Mouse (Mus musculus): ENCODE results near the gene A230072I06Rik. TPM values are rescaled to one million over a fixed set of nuclear protein-coding genes. Genes with fewer than 3 reads are reported as not detected.
A peak's percentile ranks its signal among the peaks of the same experiment; 100 is the strongest.

A230072I06Rik gene
- polyA plus RNA-seq, 1 experiment from 2014 or later: 0.09 TPM

DNA sequence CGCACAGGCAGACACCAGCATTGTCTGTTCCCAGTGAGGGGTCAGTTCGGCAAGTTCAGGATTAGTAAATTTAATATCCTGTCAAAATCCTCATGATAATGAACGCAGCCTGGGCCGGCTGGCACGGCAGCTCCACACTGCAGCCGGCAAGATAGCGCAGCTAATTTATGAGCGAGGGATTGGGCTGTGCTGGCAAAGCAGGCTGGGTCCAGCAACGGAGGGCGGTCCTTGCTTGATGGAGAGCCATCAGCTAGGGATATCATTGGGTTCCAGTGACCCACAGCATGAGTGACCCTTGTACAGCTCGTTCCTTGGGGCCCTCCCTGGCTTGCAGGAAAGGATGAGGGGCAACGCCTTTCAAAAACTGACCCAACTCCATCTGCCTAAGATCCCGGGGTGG, 48.6 kb downstream of the A230072I06Rik start:
- WGBS: 23% methylated on average over 13 of the region's 13 CpGs
- H3K4me3 ChIP-seq: no peak overlapping the region

DNA sequence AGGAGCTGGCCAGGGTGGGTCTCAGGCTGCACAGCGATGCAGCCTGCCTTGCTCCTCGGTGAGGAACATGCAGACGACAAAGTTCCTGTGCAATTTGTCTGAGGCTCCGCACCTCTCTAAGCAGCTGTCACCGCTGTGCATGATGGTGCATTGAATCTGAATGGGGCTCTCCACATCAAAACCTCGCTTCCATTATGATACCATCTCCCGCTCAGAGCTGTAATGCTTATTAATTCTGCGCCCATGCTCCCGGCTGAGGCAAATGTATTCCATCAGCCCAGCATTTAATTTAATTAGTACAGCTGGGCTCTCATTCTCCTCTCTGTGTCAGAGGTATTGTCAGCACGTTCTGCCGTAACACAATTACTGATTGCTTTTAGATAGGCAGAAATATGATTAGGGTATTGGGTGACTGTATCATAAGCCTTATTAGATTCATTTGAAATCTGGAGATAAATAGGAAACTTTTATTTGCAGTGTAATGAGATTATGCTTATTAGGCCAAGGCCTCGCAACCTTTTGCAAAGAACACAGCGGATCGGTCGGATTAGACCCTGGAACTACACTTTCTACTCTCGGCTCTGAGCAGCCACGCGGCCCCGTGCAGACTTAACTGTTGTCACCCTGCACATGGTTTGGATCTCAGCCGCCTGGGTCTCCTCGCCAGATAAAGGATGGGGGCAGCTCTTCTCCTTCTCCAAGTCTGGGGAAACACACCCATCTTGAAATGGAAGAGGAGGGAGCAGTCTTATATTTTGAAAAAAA, 49.3 kb downstream of the A230072I06Rik start:
- H3K9ac ChIP-seq: no peak overlapping the region; the same call in 1 of the 2 replicates
- H3K4me3 ChIP-seq: no peak overlapping the region
- peaks cover 63% of the 10 kb centered on the region for H3K27me3 ChIP-seq (replicated peaks)
- peaks cover 45% of the 10 kb centered on the region for H3K4me1 ChIP-seq
- H3K9me3 ChIP-seq: no peaks in the 10 kb centered on the region
- H3K27ac ChIP-seq: peak overlapping the region; percentile 65
- no peaks in the 10 kb centered on the region for H3K36me3 ChIP-seq (replicated peaks)
- H3K4me2 ChIP-seq: peak overlapping the region; percentile 36
- ATAC-seq (replicated peaks): peak; percentile 59
- 15% methylated on average over 21 of the region's 21 CpGs for whole genome bisulfite sequencing

More for the DNA sequence above, 48.6 kb downstream of the A230072I06Rik start:
- Histone ChIP-seq H3K4me2 (peak overlapping the region; percentile 36), H3K9me3 (no peaks in the 10 kb centered on the region), H3K4me1 (peaks cover 52% of the 10 kb centered on the region), H3K9ac (peak overlapping the region; percentile 1; the same call in 1 of the 2 replicates), H3K27me3 (replicated peaks) (peaks cover 64% of the 10 kb centered on the region), H3K27ac (peak overlapping the region; percentile 65), H3K36me3 (replicated peaks) (no peaks in the 10 kb centered on the region)
- ATAC-seq (replicated peaks): peak; percentile 55

GRCm38 (mm10) chr8:12328476-12328875, 49.9 kb downstream of the A230072I06Rik start:
- H3K4me2 ChIP-seq: peak overlapping the region; percentile 36; the same call in 1 of the 2 replicates
- WGBS: 54% methylated on average over 9 of the region's 9 CpGs
- H3K9ac ChIP-seq: no peak overlapping the region; the same call in 1 of the 2 replicates
- no peaks in the 10 kb centered on the region for H3K9me3 ChIP-seq
- peak overlapping the region; percentile 65 for H3K27ac ChIP-seq
- H3K27me3 ChIP-seq (replicated peaks): peaks cover 63% of the 10 kb centered on the region
- H3K36me3 ChIP-seq (replicated peaks): no peaks in the 10 kb centered on the region
- H3K4me1 ChIP-seq: peaks cover 45% of the 10 kb centered on the region
- H3K4me3 ChIP-seq: no peak overlapping the region
- ATAC-seq (replicated peaks): no peak

GRCm38 (mm10) chr8:12330066-12330465, 51.4 kb downstream of the A230072I06Rik start:
- H3K27ac ChIP-seq: 0 out of 2 replicates have a peak overlapping the region, but pooled peaks have one; percentile 7
- H3K4me3 ChIP-seq: no peak overlapping the region
- no peaks in the 10 kb centered on the region for H3K9me3 ChIP-seq
- H3K9ac ChIP-seq: no peak overlapping the region
- peaks cover 67% of the 10 kb centered on the region for H3K27me3 ChIP-seq (replicated peaks)
- no peak for ATAC-seq (replicated peaks)
- peaks cover 41% of the 10 kb centered on the region for H3K4me1 ChIP-seq
- WGBS: 27% methylated on average over 8 of the region's 8 CpGs
- H3K36me3 ChIP-seq (replicated peaks): no peaks in the 10 kb centered on the region
- no peak overlapping the region for H3K4me2 ChIP-seq

Other genes starting within 250 kb of the A230072I06Rik start
- gene Sox1, start 116.5 kb downstream of the A230072I06Rik start, polyA plus RNA-seq (2015; fragmentation: Nextera tagmentation; extraction: Ambion mirVana): 2.2 and 2.4 TPM in 2 replicates

Data from midbrain, embryonic 15.5 days (tissue).